Mouse (Mus musculus) embryonic facial prominence, embryonic 10.5 days (tissue): ENCODE measurements at regions not wholly inside any gene's neighbourhood (a gene's known extent, or its start where the extent isn't known, plus 50 kb on each side); places are given as distances from the start of the nearest gene placed in this dataset.

Experiments used
- DNase-seq: peaks from one replicate; pipeline ENCODE4 v3.0.0-alpha.2; 2017; ENCODE audit warnings: low spot score
- H3K27ac ChIP-seq: fragments of 300-500 bp; sonication (generic); replicated peaks from 2 replicates; pipeline ENCODE4 v1.5.1; 2016; ENCODE audit warnings: mild to moderate bottlenecking
- H3K27me3 ChIP-seq: fragments of 300-500 bp; sonication (generic); replicated peaks from 2 replicates; pipeline ENCODE4 v1.6.1; 2016; ENCODE audit warnings: low read depth, mild to moderate bottlenecking; ENCODE audit not compliant: poor library complexity, severe bottlenecking
- H3K36me3 ChIP-seq: fragments of 300-500 bp; sonication (generic); replicated peaks from 2 replicates; pipeline ENCODE4 v1.6.1; 2016; ENCODE audit warnings: mild to moderate bottlenecking, moderate library complexity
- H3K4me1 ChIP-seq: fragments of 300-500 bp; sonication (generic); 2 replicates; pipeline ENCODE4 v1.6.1; 2016
- H3K4me3 ChIP-seq: fragments of 300-500 bp; sonication (generic); 2 replicates; pipeline ENCODE4 v1.5.1; 2016; ENCODE audit warnings: mild to moderate bottlenecking, moderate library complexity
- H3K9me3 ChIP-seq: fragments of 300-500 bp; sonication (generic); 2 replicates; pipeline ENCODE4 v1.6.1; 2016; ENCODE audit warnings: mild to moderate bottlenecking
- WGBS: fragments of 180-500 bp; shearing (Covaris S2); methylation state at CpG from one replicate; pipeline ENCODE4 v1.1.7; 2016; 5-methylcytosine and 5-hydroxymethylcytosine counted together

DNA sequence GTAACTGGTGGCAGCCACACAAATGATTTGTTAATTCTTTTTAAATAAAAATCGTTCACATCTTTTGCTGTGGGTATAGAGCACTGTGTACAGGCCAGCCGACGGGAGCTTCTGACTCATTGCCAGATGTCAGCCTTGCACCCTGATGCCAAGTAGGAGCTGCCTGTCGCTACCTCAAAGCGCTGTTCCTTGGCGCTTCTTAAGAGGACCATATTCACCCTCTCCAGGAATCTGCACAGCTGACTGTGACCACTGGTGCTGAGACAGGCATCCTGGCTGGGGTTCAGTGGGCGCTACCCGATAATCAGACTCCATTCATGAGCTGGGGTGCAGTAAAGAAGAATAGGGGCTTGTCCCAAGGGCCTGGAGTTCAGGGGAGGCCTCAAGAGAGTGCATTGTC is 51.0 kb upstream of the A530016L24Rik start:
- no peak for DNase-seq
- WGBS, result 87% methylated on average over 8 of the region's 8 CpGs
- no peak overlapping the region for H3K27ac ChIP-seq
- H3K4me3 ChIP-seq, result no peak overlapping the region
- no peaks in the 10 kb centered on the region for H3K36me3 ChIP-seq
- H3K9me3 ChIP-seq, result no peaks in the 10 kb centered on the region
- H3K27me3 ChIP-seq, result peaks cover 26% of the 10 kb centered on the region
- H3K4me1 ChIP-seq, result peaks cover 43% of the 10 kb centered on the region
